Mouse (Mus musculus): Measurements from ENCODE around the gene Cit.

Cit gene

GRCm38 (mm10) chr5:115958814-115959213, 113.7 kb downstream of the Cit start:
- DNase-seq (ENCODE audit: low read depth, low spot score), result no peak

GRCm38 (mm10) chr5:115961809-115962208, 116.7 kb downstream of the Cit start:
- no peak for DNase-seq (ENCODE audit: low read depth, low spot score)

- no peak for DNase-seq (ENCODE audit: low read depth, low spot score)
These were observed 126.2 kb downstream of the Cit start for GRCm38 (mm10) chr5:115971236-115971635.

DNA sequence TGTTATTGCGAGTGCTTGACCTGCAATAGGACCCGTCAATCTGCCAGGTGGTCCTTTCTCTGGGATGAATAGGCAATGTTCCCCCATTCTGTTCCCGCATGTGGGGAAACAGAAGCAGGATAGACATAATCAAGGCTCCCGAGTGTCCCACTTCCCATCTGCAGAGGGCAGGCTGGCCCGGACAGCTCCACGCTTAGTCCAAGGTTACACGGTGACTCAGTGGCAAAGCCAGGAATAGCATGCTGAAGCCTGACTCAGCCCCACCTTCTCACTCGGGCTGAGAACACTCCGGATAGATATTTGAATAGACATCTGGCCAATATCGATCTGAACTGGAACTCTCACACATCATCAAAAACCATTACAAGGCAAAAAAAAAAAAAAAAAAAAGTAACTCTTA, 130.6 kb downstream of the Cit start:
- no peak for DNase-seq (ENCODE audit: low read depth, low spot score)

- DNase-seq (ENCODE audit: low read depth, low spot score), result no peak
These were observed 131.4 kb downstream of the Cit start for GRCm38 (mm10) chr5:115976446-115976845.

DNA sequence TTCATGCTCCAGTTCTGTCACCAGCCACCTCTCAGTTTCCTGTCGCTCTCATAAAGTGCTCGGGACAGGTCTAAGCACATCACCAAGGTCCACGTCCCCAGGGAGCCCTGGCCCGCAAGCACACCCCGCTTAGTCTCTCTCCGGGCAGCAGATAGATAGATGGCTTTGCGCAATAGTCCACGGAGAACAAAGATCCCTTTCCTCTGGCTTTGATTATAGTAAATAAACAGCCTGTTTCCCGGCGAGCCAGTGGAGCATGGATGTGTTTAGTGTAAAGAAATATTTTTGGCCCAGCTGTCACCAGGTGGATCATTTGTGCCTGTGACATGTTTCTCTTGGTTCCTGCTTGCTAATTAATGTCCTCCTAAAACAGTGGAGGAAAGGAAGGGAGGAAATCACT, 132.2 kb downstream of the Cit start:
- no peak for DNase-seq (ENCODE audit: low read depth, low spot score)

- DNase-seq (ENCODE audit: low read depth, low spot score), result no peak
These were observed 132.7 kb downstream of the Cit start for GRCm38 (mm10) chr5:115977757-115978156.

DNA sequence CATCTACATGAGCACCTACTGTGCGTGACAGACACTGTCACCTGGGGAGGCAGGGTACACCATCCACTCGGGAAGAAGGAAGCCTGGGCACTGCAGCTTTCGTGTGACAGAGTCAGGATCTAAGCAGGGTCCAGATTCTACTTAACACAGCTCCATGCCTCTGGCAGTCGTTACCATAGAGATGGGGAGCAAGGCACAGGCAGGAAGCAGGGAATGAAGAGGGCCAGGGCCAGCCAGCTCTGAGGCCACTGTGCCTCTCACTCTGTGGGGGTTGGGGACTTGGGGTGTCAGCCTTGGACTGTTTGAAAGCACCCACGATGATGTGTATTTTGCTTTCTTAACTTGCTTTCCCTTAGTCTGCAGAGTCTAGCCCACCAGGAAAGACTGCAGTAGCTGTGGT, 133.2 kb downstream of the Cit start:
- DNase-seq (ENCODE audit: low read depth, low spot score), result no peak

DNA sequence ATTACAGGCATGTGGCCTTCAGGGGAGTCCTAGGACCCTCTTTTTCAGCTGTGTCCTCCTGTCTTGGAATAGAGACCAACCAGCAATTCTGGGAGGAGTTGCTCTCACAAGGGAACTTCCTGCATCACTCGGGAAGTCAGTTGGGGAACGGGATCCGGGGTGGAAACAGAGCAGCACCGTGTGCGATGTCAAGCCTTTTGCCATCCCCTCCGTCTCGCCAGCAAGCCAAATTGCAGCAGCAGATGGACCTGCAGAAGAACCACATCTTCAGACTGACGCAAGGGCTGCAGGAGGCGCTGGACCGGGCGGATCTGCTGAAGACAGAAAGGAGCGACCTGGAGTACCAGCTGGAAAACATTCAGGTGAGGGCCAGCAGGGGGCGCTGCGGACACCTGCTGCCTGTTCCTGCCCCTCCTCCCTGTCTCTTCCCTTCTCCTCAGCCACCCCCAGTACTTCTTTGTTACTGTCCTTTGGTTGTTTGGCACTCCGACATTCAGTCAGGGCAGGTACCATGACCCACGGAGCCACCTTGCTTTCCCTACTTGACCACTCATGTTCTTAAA, 134.1 kb downstream of the Cit start:
- DNase-seq (ENCODE audit: low read depth, low spot score), result peak; percentile 80

GRCm38 (mm10) chr5:115980537-115980936, 135.5 kb downstream of the Cit start:
- DNase-seq (ENCODE audit: low read depth, low spot score), result no peak

- no peak for DNase-seq (ENCODE audit: low read depth, low spot score)
These were observed 137.7 kb downstream of the Cit start for GRCm38 (mm10) chr5:115982671-115983373.

GRCm38 (mm10) chr5:115984392-115984791, 139.3 kb downstream of the Cit start:
- no peak for DNase-seq (ENCODE audit: low read depth, low spot score)

DNA sequence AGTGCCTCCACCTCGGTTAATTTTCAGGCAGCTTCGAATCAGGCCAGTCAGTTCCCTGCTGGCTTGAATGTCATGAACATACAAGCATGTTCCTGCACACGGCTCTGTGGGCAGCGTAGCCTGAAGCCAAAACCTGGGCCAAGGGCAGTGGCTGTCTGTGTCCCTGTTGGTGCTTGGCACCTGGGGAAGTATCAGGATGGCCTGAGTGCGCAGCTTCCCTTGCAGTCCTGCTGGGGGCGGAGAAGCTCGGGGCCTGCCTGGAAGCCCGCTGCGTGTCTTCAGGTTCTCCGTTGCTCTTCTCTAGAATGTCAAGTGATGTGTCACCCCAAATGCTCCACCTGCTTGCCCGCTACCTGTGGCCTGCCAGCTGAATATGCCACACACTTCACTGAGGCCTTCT, 140.0 kb downstream of the Cit start:
- DNase-seq (ENCODE audit: low read depth, low spot score), result no peak

DNA sequence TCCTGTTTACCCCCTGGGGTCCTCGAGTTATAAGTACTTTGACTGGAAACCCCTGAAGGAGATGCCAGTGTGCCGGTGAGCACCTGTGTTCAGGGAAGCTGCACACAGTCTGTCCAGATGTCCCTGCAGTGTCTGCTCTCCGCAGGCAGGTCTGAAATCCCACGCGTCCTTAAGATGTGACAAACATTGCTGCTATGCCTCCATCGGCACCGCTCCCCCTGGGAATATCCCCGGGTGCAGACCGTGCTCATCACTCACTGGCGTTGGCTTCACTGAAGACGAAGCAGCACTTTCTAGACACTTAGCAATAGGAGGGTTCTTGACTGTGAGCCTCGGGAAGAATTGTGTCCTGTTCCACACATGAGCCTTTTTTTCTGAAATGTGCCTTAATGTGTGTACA, 142.2 kb downstream of the Cit start:
- DNase-seq (ENCODE audit: low read depth, low spot score), result no peak

DNA sequence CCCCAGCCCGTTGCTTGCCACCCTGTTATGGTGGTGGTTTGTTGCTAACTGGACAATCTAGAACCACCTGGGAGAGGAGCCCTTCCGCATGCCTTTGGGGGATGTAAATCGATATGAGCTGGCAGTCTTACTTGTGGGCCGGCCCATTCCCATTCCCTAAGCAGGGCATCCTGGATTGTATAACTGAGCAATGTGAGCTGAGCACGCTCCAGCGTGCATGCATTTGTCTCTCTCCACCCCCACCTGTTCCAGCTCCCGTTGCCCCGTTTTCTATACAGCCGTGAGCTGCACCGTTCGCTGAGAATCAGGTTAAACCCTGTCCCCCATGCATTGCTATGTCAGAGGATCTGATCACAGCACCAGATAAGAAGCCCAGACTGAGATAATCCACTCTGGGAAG, 146.6 kb downstream of the Cit start:
- no peak for DNase-seq (ENCODE audit: low read depth, low spot score)

GRCm38 (mm10) chr5:115994101-115994500, 149.0 kb downstream of the Cit start:
- no peak for DNase-seq (ENCODE audit: low read depth, low spot score)

DNA sequence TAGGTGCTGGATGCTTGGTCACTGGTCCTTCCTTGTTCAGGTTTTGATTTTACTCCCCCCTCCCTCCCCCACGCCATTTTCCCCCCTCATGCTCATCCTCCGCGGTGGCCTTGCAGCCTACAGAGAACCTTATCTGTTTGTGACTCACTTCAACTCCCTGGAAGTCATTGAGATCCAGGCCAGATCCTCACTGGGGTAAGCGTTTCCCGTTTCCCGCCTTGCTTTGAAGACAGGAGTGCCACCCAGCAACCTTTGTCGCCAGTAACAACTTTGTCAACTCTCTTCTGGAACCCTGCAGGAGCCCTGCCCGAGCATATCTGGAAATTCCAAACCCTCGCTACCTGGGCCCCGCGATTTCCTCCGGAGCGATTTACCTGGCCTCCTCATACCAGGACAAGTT, 152.3 kb downstream of the Cit start:
- no peak for DNase-seq (ENCODE audit: low read depth, low spot score)

DNA sequence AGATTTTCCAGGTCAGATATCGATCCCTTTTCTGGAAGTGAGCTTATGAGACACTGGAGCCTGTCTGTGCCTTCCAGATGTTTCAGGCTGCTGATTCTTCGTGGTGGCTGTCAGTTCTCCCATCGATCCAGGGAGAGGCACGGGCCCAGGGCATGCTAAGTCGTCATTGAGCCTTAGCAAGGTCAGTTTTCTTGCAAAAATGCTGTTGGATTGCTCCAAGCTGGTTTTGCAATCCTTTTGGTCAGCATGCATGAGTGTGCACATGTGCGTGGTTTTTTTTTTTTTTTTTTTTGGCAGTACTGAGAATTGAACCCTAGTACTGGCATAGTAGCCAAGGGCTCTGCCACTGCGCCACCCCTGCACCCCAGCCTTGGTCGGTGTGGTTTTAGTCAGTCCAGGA, 158.1 kb downstream of the Cit start:
- DNase-seq (ENCODE audit: low read depth, low spot score), result no peak

GRCm38 (mm10) chr5:116003825-116004224, 158.7 kb downstream of the Cit start:
- DNase-seq (ENCODE audit: low read depth, low spot score), result no peak

- DNase-seq (ENCODE audit: low read depth, low spot score), result no peak
These were observed 159.2 kb downstream of the Cit start for GRCm38 (mm10) chr5:116004271-116004670.

DNA sequence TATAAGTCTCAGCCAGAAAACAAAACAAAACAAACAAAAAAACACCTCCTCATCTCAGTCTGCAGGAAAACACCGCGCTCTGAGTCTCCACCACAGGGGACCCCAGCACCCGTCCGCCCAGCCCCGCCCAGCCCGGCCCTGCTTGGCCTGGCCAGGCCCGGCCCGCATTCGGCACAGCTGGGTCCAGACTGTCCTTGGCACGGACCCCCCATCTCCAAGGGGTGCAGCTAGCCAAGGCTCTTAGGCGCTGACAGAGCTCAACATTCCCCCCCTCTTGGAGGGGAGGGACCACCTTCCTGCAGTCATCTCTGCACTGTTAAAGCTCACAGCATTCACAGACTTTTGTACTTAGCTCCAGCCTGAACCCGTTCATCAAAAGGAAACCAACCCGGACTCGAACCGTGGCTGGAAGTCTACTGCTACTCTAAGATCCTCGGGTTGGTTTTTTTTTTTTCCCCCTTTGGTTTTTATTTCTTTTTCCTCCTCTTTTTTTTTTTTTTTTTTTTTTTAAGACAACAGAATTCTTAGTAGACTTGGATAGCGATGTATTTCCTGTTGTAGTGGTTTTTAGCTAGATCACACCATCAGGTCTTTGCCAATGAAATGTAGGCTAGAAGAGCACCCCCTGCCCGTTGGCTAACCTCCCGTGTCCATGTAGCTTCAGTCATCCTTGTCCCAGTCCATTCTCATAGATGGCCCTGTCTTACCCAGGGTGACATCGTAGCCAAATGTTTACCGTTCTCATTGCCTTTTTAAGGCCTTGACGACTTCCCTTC, 161.4 kb downstream of the Cit start:
- DNase-seq (ENCODE audit: low read depth, low spot score), result peak; percentile 63

- peak; percentile 72 for DNase-seq (ENCODE audit: low read depth, low spot score)
These were observed 162.6 kb downstream of the Cit start for GRCm38 (mm10) chr5:116007723-116008122.

Measured in ES-CJ7 (cell line).